8 mouse cellular contexts compared by ENCODE assay signal in the genomic region with DNA sequence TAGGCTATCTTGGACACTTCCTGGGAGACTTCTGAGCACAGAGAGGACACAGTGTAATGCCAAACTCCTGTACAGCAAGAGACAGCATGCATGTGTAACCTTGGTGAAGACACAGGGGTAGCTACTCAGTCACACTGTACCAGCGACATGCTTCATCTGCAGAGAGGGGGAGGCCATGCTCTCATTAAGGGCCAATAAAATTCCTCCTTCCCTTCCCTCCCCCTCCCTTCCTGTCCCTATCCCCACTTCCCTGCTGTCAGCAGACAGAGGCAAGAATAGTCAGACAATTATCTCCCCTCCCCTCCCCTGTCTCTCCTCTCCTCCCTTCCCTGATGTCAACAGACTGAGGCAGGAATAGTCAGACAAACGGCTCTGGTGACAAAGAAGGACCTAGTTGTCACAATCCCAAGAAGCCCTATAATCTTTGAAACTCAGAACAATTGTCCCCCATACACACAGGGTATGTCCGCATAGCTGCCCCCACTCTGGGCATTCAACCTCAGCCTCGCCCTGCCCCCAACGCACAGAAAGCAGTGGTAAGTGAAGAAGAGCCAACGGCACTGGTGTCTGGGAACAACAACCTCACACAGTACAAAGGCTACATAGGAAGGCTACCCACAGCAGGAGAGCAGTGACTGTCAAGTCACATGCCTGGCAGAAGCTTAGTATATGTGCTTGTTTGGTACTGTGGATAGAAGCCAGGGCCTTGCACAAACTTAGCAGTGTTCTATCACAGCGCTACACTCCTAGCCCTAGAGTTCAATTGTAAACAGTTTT. TPM values are rescaled to one million over a fixed set of nuclear protein-coding genes. Genes with fewer than 3 reads are reported as not detected.
DNase-seq lines count a peak whose midpoint lies in the region; ATAC-seq and TF ChIP-seq lines count a peak whose summit lies in the region.

No protein-coding gene starts in this region.

- no peak for TF ChIP-seq CTCF in cerebellum, adult 2 months (IDR thresholded peaks at IDR 0.05; ENCODE audit: borderline replicate concordance, insufficient read depth, low read depth, low read length)
- TF ChIP-seq CTCF in C2C12 (IDR thresholded peaks at IDR 0.05; ENCODE audit: control insufficient read depth, insufficient read depth, insufficient read length): no peak
- no peak for TF ChIP-seq CTCF in embryonic fibroblast, embryonic 13.5 days (IDR thresholded peaks at IDR 0.05; ENCODE audit: borderline replicate concordance, insufficient read depth, low read length)

- no peak overlapping the region for H3K4me3 ChIP-seq in cerebellum, adult 2 months (replicated peaks; ENCODE audit: insufficient read depth, low read depth, low read length)
- no peak overlapping the region for H3K4me3 ChIP-seq in C2C12 (ENCODE audit: insufficient read depth, poor library complexity, severe bottlenecking)
- no peak overlapping the region for H3K4me3 ChIP-seq in embryonic fibroblast, embryonic 13.5 days (ENCODE audit: insufficient read depth, low read length)
- no peak overlapping the region for H3K4me3 ChIP-seq in intestine, embryonic 15.5 days (replicated peaks)
- H3K4me3 ChIP-seq in midbrain, embryonic 11.5 days (ENCODE audit: low read depth, low read length): no peak overlapping the region

- H3K27ac ChIP-seq in cerebellum, adult 2 months (ENCODE audit: insufficient read depth, low read length): peak overlapping the region; percentile 80
- peak overlapping the region; percentile 76 for H3K27ac ChIP-seq in embryonic fibroblast, embryonic 13.5 days (ENCODE audit: insufficient read depth, low read length)
- 0 out of 2 replicates have a peak overlapping the region, but pooled peaks have one; percentile 40 for H3K27ac ChIP-seq in intestine, embryonic 15.5 days
- peak overlapping the region; percentile 7 for H3K27ac ChIP-seq in midbrain, embryonic 11.5 days (ENCODE audit: low read depth, low read length)

- H3K4me1 ChIP-seq in cerebellum, adult 2 months (ENCODE audit: control insufficient read depth, insufficient read depth, low read length): peaks cover 81% of the 10 kb centered on the region
- H3K4me1 ChIP-seq in embryonic fibroblast, embryonic 13.5 days (ENCODE audit: control insufficient read depth, insufficient read depth, low read length): peaks cover 40% of the 10 kb centered on the region
- H3K4me1 ChIP-seq in intestine, embryonic 15.5 days (replicated peaks): peaks cover 25% of the 10 kb centered on the region
- H3K4me1 ChIP-seq in midbrain, embryonic 11.5 days (ENCODE audit: control insufficient read depth, insufficient read depth, low read length): peaks cover 26% of the 10 kb centered on the region

- H3K9me3 ChIP-seq in intestine, embryonic 15.5 days: no peaks in the 10 kb centered on the region
- H3K9me3 ChIP-seq in midbrain, embryonic 11.5 days (ENCODE audit: control insufficient read depth, low read length): no peaks in the 10 kb centered on the region

- TF ChIP-seq POLR2A in cerebellum, adult 2 months (IDR thresholded peaks at IDR 0.05; ENCODE audit: borderline replicate concordance, insufficient read depth, low read length): no peak
- no peak for TF ChIP-seq POLR2A in embryonic fibroblast, embryonic 13.5 days (IDR thresholded peaks at IDR 0.05; ENCODE audit: low read depth, low read length)

- H3K79me2 ChIP-seq in C2C12 (ENCODE audit: control insufficient read depth, insufficient read depth): peaks cover 97% of the 10 kb centered on the region

- peaks cover 81% of the 10 kb centered on the region for H3K79me3 ChIP-seq in C2C12 (ENCODE audit: low read depth)

- WGBS in cerebellum, adult 2 months: 17% methylated on average over 7 of the region's 7 CpGs
- WGBS in intestine, embryonic 15.5 days: 26% methylated on average over 7 of the region's 7 CpGs
- WGBS in midbrain, embryonic 11.5 days: 18% methylated on average over 7 of the region's 7 CpGs

- peaks cover 10% of the 10 kb centered on the region for H3K36me3 ChIP-seq in C2C12 (ENCODE audit: control insufficient read depth, insufficient read depth)
- H3K36me3 ChIP-seq in intestine, embryonic 15.5 days: no peaks in the 10 kb centered on the region
- H3K36me3 ChIP-seq in midbrain, embryonic 11.5 days (ENCODE audit: control insufficient read depth, insufficient read depth, low read length): no peaks in the 10 kb centered on the region

- peak; percentile 46 for ATAC-seq in intestine, embryonic 15.5 days
- ATAC-seq in midbrain, embryonic 11.5 days (ENCODE audit: low FRiP score): peak; percentile 75

- peak overlapping the region; percentile 8 for H3ac ChIP-seq in C2C12 (ENCODE audit: control insufficient read depth, insufficient read length, low read depth)

- H3K27me3 ChIP-seq in cerebellum, adult 2 months (ENCODE audit: control insufficient read depth, insufficient read depth, low read length): no peaks in the 10 kb centered on the region
- no peaks in the 10 kb centered on the region for H3K27me3 ChIP-seq in C2C12 (ENCODE audit: control insufficient read depth, insufficient read depth, insufficient read length)
- H3K27me3 ChIP-seq in intestine, embryonic 15.5 days (replicated peaks): no peaks in the 10 kb centered on the region
- H3K27me3 ChIP-seq in midbrain, embryonic 11.5 days (ENCODE audit: control insufficient read depth, insufficient read depth, low read length): no peaks in the 10 kb centered on the region

- no peak overlapping the region for H3K9ac ChIP-seq in intestine, embryonic 15.5 days
- H3K9ac ChIP-seq in midbrain, embryonic 11.5 days (ENCODE audit: low read length): peak overlapping the region; percentile 21

- DNase-seq in cerebellum, adult 2 months: peak in 1 of 2 experiments; percentile 57
- no peak for DNase-seq in cerebellum, adult 9-11 months
- DNase-seq in midbrain, embryonic 11.5 days (ENCODE audit: low spot score, missing footprints): peak; percentile 91
- DNase-seq in thymus, postnatal 0 days (ENCODE audit: low spot score): no peak
- no peak for DNase-seq in thymus, postnatal 36 days

- H3K4me2 ChIP-seq in intestine, embryonic 15.5 days (replicated peaks): no peak overlapping the region
- peak overlapping the region; percentile 11; the same call in 1 of the 2 replicates for H3K4me2 ChIP-seq in midbrain, embryonic 11.5 days

TF ChIP-seq in C2C12, 6 proteins besides CTCF, POLR2A, EP300 and RAD21:
- TF ChIP-seq USF1 (IDR thresholded peaks at IDR 0.05; ENCODE audit: low read depth) (peak; percentile 74), MYOG (IDR thresholded peaks at IDR 0.05; ENCODE audit: control insufficient read depth, extremely low read depth, insufficient read length) (no peak)

RNA-seq across cellular contexts. Expression of a gene that starts 28.8 kb away (rescaled TPM):
- polyA plus RNA-seq in cerebellum, adult 2 months (2012; rRNA removed): 94.9 and 107 TPM in 2 replicates
- polyA plus RNA-seq in C2C12 (2012; fragmentation: generic; extraction: Trizol): 67.0 TPM
- 57.2 and 62.6 TPM in 2 replicates for polyA plus RNA-seq in embryonic fibroblast, embryonic 13.5 days (2011; ENCODE audit: insufficient read length, low read depth, missing spikeins)
- 19.1 and 22.2 TPM in 2 replicates for polyA plus RNA-seq in intestine, embryonic 15.5 days (2015; fragmentation: Nextera tagmentation; extraction: Ambion mirVana)
- 19.8 and 20.7 TPM in 2 replicates for polyA plus RNA-seq in midbrain, embryonic 11.5 days (2014; fragmentation: Nextera tagmentation; extraction: Ambion mirVana)
- polyA plus RNA-seq in thymus, postnatal 0 days (2015; fragmentation: Nextera tagmentation; extraction: Ambion mirVana): 24.2 TPM in 2 replicates

RNA-seq across cellular contexts. Expression of a gene that starts 57.1 kb away (rescaled TPM):
- polyA plus RNA-seq in cerebellum, adult 2 months (2012; rRNA removed): 1.7 and 3.0 TPM in 2 replicates
- not detected for polyA plus RNA-seq in C2C12 (2012; fragmentation: generic; extraction: Trizol)
- not detected in 2 replicates for polyA plus RNA-seq in embryonic fibroblast, embryonic 13.5 days (2011; ENCODE audit: insufficient read length, low read depth, missing spikeins)
- polyA plus RNA-seq in intestine, embryonic 15.5 days (2015; fragmentation: Nextera tagmentation; extraction: Ambion mirVana): 0.10 TPM in 1 of 2 replicates, not detected in the other
- polyA plus RNA-seq in midbrain, embryonic 11.5 days (2014; fragmentation: Nextera tagmentation; extraction: Ambion mirVana): 0.90 and 1.5 TPM in 2 replicates
- polyA plus RNA-seq in thymus, postnatal 0 days (2015; fragmentation: Nextera tagmentation; extraction: Ambion mirVana): 0.08 TPM in 1 of 2 replicates, not detected in the other

Comparison
In these comparisons a context has a peak if more than half of its experiments do, and no peak if none do; other contexts are left out.
1. H3K27ac ChIP-seq: peak in every context shown above with its lines; median percentile 80 in cerebellum, adult 2 months; 76 in embryonic fibroblast, embryonic 13.5 days; 40 in intestine, embryonic 15.5 days; 7 in midbrain, embryonic 11.5 days.